Mouse (Mus musculus) CH12.LX (cell line): Measurements from ENCODE around the gene Gm21149. TPM values are rescaled to one million over a fixed set of nuclear protein-coding genes. Genes with fewer than 3 reads are reported as not detected.
"Not testable (repeated sequence)": the region's sequence is repeated elsewhere in the genome, so short reads cannot be mapped to it uniquely, and the experiment has no call there.

Experiments
- DNase-seq: peaks from one replicate; pipeline ENCODE4 v3.0.0-alpha.2; 2013; ENCODE audit errors: extremely low read depth
- H3K27ac ChIP-seq: 2 replicates; pipeline ENCODE4 v1.5.1; 2012; ENCODE audit warnings: low read depth, mild to moderate bottlenecking, control low read depth, moderate library complexity; ENCODE audit not compliant: insufficient read depth
- H3K27me3 ChIP-seq: replicated peaks from 2 replicates; pipeline ENCODE3; 2012; ENCODE audit warnings: inconsistent platforms
- H3K36me3 ChIP-seq, 2 experiments: replicated peaks in 1 of 2; 2 replicates each; pipeline versions ENCODE3 to v1.6.1; 2012; ENCODE audit warnings: inconsistent platforms in 1 of 2, low read length in 1 of 2, mild to moderate bottlenecking in 1 of 2, mixed read lengths in 1 of 2, moderate library complexity in 1 of 2; ENCODE audit not compliant: control insufficient read depth in 1 of 2, insufficient read depth in 1 of 2
- H3K4me1 ChIP-seq, 2 experiments: 2 replicates each; pipeline ENCODE4 v1.6.1; 2012; ENCODE audit warnings: inconsistent platforms in 1 of 2, moderate library complexity in 1 of 2; ENCODE audit not compliant: insufficient read depth in 2 of 2, control insufficient read depth in 1 of 2
- H3K4me2 ChIP-seq: 2 replicates; pipeline ENCODE4 v1.6.1; 2012; ENCODE audit warnings: low read depth, mild to moderate bottlenecking, control low read depth; ENCODE audit not compliant: poor library complexity, insufficient read depth, severe bottlenecking
- H3K4me3 ChIP-seq, 3 experiments: fragments of 150-350 bp in 1 of 3; sonication (generic) in 1 of 3; replicated peaks in 1 of 3; 2 replicates each; pipeline versions ENCODE3 to v1.5.1; 2011 to 2012; ENCODE audit warnings: low read depth in 2 of 3, low read length in 2 of 3, mild to moderate bottlenecking in 2 of 3, moderate library complexity in 2 of 3, control low read depth in 1 of 3, improper control_type of control experiment in 1 of 3, inconsistent platforms in 1 of 3, mixed read lengths in 1 of 3; ENCODE audit not compliant: poor library complexity in 1 of 3
- H3K79me2 ChIP-seq: replicated peaks from 2 replicates; pipeline ENCODE4 v1.6.1; 2012; ENCODE audit warnings: mild to moderate bottlenecking, moderate library complexity; ENCODE audit not compliant: control insufficient read depth, poor library complexity, insufficient read depth, severe bottlenecking; ENCODE audit errors: extremely low read depth
- H3K9ac ChIP-seq: 2 replicates; pipeline ENCODE4 v1.6.1; 2012; ENCODE audit warnings: low read depth, mild to moderate bottlenecking, control low read depth, moderate library complexity; ENCODE audit not compliant: insufficient read depth
- H3K9me3 ChIP-seq: replicated peaks from 2 replicates; pipeline ENCODE3; 2012; ENCODE audit warnings: low read length, inconsistent platforms, mixed read lengths
- CTCF ChIP-seq, 2 experiments: IDR thresholded peaks in 1 of 2; conservative IDR thresholded peaks in 1 of 2; 2 replicates each; pipeline ENCODE4 v1.5.1; 2011 to 2012; ENCODE audit warnings: low read depth in 2 of 2, low read length in 2 of 2, improper control_type of control experiment in 1 of 2, inconsistent platforms in 1 of 2, mild to moderate bottlenecking in 1 of 2, moderate library complexity in 1 of 2
- E2F4 ChIP-seq: IDR thresholded peaks from 2 replicates; pipeline ENCODE4 v1.6.1; 2011; ENCODE audit warnings: low read depth, low read length, improper control_type of control experiment; ENCODE audit not compliant: insufficient replicate concordance
- ELF1 ChIP-seq: IDR thresholded peaks from 2 replicates; pipeline ENCODE4 v1.6.1; 2014; ENCODE audit warnings: low read depth, mild to moderate bottlenecking, inconsistent platforms, low read length, improper control_type of control experiment
- EP300 ChIP-seq: IDR thresholded peaks from 2 replicates; pipeline ENCODE4 v1.6.1; 2011; ENCODE audit warnings: low read length, improper control_type of control experiment
- ETS1 ChIP-seq: conservative IDR thresholded peaks from 2 replicates; pipeline ENCODE4 v1.6.1; 2012; ENCODE audit warnings: low read depth, mild to moderate bottlenecking, inconsistent platforms, low read length, improper control_type of control experiment, moderate library complexity
- HCFC1 ChIP-seq: IDR thresholded peaks from 2 replicates; pipeline ENCODE4 v1.6.1; 2012; ENCODE audit warnings: low read depth, mild to moderate bottlenecking, inconsistent platforms, low read length, improper control_type of control experiment
- JUND ChIP-seq: conservative IDR thresholded peaks from 2 replicates; pipeline ENCODE4 v1.6.1; 2011; ENCODE audit warnings: low read depth, low read length, improper control_type of control experiment
- MAFK ChIP-seq: IDR thresholded peaks from 2 replicates; pipeline ENCODE4 v1.6.1; 2011; ENCODE audit warnings: low read length, improper control_type of control experiment; ENCODE audit not compliant: insufficient replicate concordance
- MAZ ChIP-seq: IDR thresholded peaks from 2 replicates; pipeline ENCODE4 v1.6.1; 2012; ENCODE audit warnings: low read depth, mild to moderate bottlenecking, inconsistent platforms, low read length, improper control_type of control experiment, moderate library complexity
- MEF2A ChIP-seq: IDR thresholded peaks from 2 replicates; pipeline ENCODE4 v1.6.1; 2014; ENCODE audit warnings: low read depth, mild to moderate bottlenecking, inconsistent platforms, low read length, improper control_type of control experiment, borderline replicate concordance
- NRF1 ChIP-seq: IDR thresholded peaks from 2 replicates; pipeline ENCODE4 v1.6.1; 2014; ENCODE audit warnings: low read depth, mild to moderate bottlenecking, inconsistent platforms, low read length, improper control_type of control experiment, moderate library complexity
- SMC3 ChIP-seq: IDR thresholded peaks from 2 replicates; pipeline ENCODE4 v1.6.1; 2011; ENCODE audit warnings: low read depth, low read length, improper control_type of control experiment
- UBTF ChIP-seq: IDR thresholded peaks from 2 replicates; pipeline ENCODE4 v1.6.1; 2012; ENCODE audit warnings: low read depth, mild to moderate bottlenecking, inconsistent platforms, low read length, improper control_type of control experiment, moderate library complexity
- ZC3H11A ChIP-seq: IDR thresholded peaks from 2 replicates; pipeline ENCODE4 v1.6.1; 2012; ENCODE audit warnings: low read depth, mild to moderate bottlenecking, inconsistent platforms, low read length, improper control_type of control experiment
- ZNF384 ChIP-seq: IDR thresholded peaks from 2 replicates; pipeline ENCODE4 v1.6.1; 2012; ENCODE audit warnings: low read depth, low read length, improper control_type of control experiment, inconsistent platforms
- dilution Hi-C: fragments of 300-500 bp; cut with MboI; formaldehyde crosslinking; loops from 2 replicates; pipeline ENCODE4 v1.14.3; 2020; ENCODE audit warnings: low sequenced_read_pairs; ENCODE audit not compliant: extremely low pct_unique_long_range_greater_than_20kb, extremely low pct_ligation_motif_present
- in situ Hi-C: fragments of 300-500 bp; cut with MboI; formaldehyde crosslinking; loops from 3 replicates; pipeline ENCODE4 v1.14.3; 2019; ENCODE audit warnings: low sequenced_read_pairs, low pct_ligation_motif_present, low pct_unique_long_range_greater_than_20kb, mixed read lengths
- polyA plus RNA-seq: library from polyadenylated mRNA; unstranded; fragments of >175 nt; gene quantifications from 2 replicates; pipeline ENCODE4 v1.2.1, GENCODE M21; 2012; ENCODE audit warnings: low read depth; ENCODE audit not compliant: insufficient read length
- total RNA-seq, 2 experiments: library from RNA; depleted of rRNA; stranded (reverse); fragments of 300-350 nt in 1 of 2; fragments of >200 nt in 1 of 2; gene quantifications; 2 replicates each; pipeline ENCODE4 v1.2.3; 2012 to 2014

Gm21149 gene
- total and polyA plus RNA-seq, 3 experiments: not detected

GRCm38 (mm10) chr5:15509911-15510310 is 33.6 kb upstream of the Gm21149 start:
- DNase-seq, H3K36me3 ChIP-seq, H3K27ac ChIP-seq, H3K9me3 ChIP-seq, H3K9ac ChIP-seq, H3K4me1 ChIP-seq, dilution Hi-C loops, in situ Hi-C loops, H3K79me2 ChIP-seq, H3K4me2 ChIP-seq, H3K27me3 ChIP-seq, H3K4me3 ChIP-seq: not testable (repeated sequence)

- H3K36me3 ChIP-seq, H3K4me1 ChIP-seq, H3K79me2 ChIP-seq, in situ Hi-C loops, H3K4me3 ChIP-seq, H3K9ac ChIP-seq, H3K27me3 ChIP-seq, H3K9me3 ChIP-seq, dilution Hi-C loops, H3K4me2 ChIP-seq, H3K27ac ChIP-seq: not testable (repeated sequence)
- DNase-seq: peak; percentile 31
- peak; percentile 53 to 76; a peak in 3 of 4 replicates for TF ChIP-seq CTCF (conservative IDR thresholded peaks at IDR 0.05 in 1 of 2, IDR thresholded peaks at IDR 0.05 in 1 of 2; ENCODE audit: low read depth in 2 of 2, low read length in 2 of 2)
- TF ChIP-seq, all 38 proteins: peak for 1; not testable (repeated sequence) for 37
Observed at GRCm38 (mm10) chr5:15508460-15509451, 32.4 kb upstream of the Gm21149 start.

- H3K4me3 ChIP-seq, H3K4me2 ChIP-seq, H3K9me3 ChIP-seq, dilution Hi-C loops, in situ Hi-C loops, DNase-seq, H3K27me3 ChIP-seq, H3K9ac ChIP-seq, H3K4me1 ChIP-seq, H3K79me2 ChIP-seq, H3K36me3 ChIP-seq, H3K27ac ChIP-seq: not testable (repeated sequence)
Observed at GRCm38 (mm10) chr5:15507757-15508459, 31.6 kb upstream of the Gm21149 start.

GRCm38 (mm10) chr5:15507309-15507619 is 30.9 kb upstream of the Gm21149 start:
- no peak overlapping the region for H3K9ac ChIP-seq
- TF ChIP-seq ZNF384 (no peak), UBTF (no peak), MEF2A (no peak), CTCF (conservative IDR thresholded peaks at IDR 0.05 in 1 of 2, IDR thresholded peaks at IDR 0.05 in 1 of 2; ENCODE audit: low read depth in 2 of 2, low read length in 2 of 2) (no peak), E2F4 (no peak), JUND (no peak), MAFK (no peak), ELF1 (no peak), SMC3 (no peak), EP300 (no peak), ETS1 (no peak), HCFC1 (no peak), MAZ (no peak), NRF1 (no peak), ZC3H11A (no peak)
- TF ChIP-seq, all 38 proteins: peak for 0
- H3K27ac ChIP-seq: no peak overlapping the region
- H3K36me3 ChIP-seq: no peaks in the 10 kb centered on the region
- no peaks in the 10 kb centered on the region for H3K79me2 ChIP-seq
- in situ Hi-C loops: no loop called here
- no peak for DNase-seq
- H3K4me2 ChIP-seq: no peak overlapping the region
- H3K4me3 ChIP-seq: no peak overlapping the region
- H3K4me1 ChIP-seq: no peaks in the 10 kb centered on the region
- no peaks in the 10 kb centered on the region for H3K9me3 ChIP-seq
- H3K27me3 ChIP-seq: no peaks in the 10 kb centered on the region
- dilution Hi-C loops: no loop called here
